Mouse (Mus musculus) brain, embryonic 14.5 days (tissue): ENCODE measurements around the gene Klf9. TPM values are rescaled to one million over a fixed set of nuclear protein-coding genes. Genes with fewer than 3 reads are reported as not detected.

Source experiments
- DNase-seq: peaks from one replicate; pipeline ENCODE4 v3.0.0-alpha.2; 2011; ENCODE audit warnings: low read depth
- CTCF ChIP-seq: fragments of 200-500 bp; IDR thresholded peaks from 2 replicates; pipeline ENCODE4 v1.5.1; 2012; ENCODE audit warnings: inconsistent platforms, mild to moderate bottlenecking, moderate library complexity, borderline replicate concordance; ENCODE audit not compliant: insufficient read depth, insufficient read length; ENCODE audit errors: extremely low read depth
- POLR2A ChIP-seq: fragments of 200-500 bp; IDR thresholded peaks from 2 replicates; pipeline ENCODE4 v1.6.1; 2012; ENCODE audit warnings: mild to moderate bottlenecking, inconsistent platforms, borderline replicate concordance; ENCODE audit not compliant: poor library complexity, insufficient read depth, insufficient read length, severe bottlenecking; ENCODE audit errors: extremely low read depth
- polyA plus RNA-seq: library from polyadenylated mRNA; depleted of rRNA; stranded (reverse); fragments of >200 nt; gene quantifications from 2 replicates; pipeline ENCODE4 v1.2.3, GENCODE M21; 2012

Klf9 gene
- polyA plus RNA-seq, 1 experiment = 1.6 TPM

GRCm38 (mm10) chr19:23132720-23133426, 8.2 kb upstream of the Klf9 start:
- no peak for DNase-seq
- TF ChIP-seq POLR2A (no peak), CTCF (no peak)

DNA sequence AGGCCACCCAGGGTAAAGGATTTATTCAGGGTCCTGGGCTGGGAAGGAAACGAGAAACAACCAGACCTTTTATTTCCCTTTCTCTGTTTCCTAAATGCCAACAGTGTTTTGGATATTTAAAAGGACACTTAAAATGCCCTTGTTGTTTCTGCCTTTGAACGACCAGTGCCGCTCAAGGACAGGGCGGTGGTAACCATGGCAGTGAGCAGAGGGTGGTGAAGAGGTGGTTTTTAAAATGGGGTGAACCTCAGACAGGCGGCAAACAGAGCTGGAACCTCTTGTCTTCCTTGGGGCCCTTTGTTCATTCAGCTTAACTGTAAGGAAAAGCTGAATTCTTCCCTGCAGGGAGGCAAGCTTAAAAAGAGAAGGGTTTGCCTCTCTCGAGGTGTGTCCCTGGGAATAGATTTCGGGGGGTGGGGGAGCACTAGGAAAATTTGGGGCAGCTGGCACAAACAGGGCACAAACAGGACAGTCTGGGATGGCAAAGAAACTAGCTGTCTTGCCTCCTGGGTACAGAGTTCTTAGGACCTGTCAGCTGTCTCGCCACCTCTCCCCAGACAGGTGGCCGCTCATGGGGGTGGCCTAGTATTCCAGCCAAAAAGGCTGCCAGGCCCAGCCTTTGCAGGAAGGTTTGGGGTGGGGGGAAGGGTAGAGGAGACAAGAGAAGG, 7.5 kb upstream of the Klf9 start:
- DNase-seq = peak; percentile 44
- TF ChIP-seq POLR2A (no peak), CTCF (no peak)

DNA sequence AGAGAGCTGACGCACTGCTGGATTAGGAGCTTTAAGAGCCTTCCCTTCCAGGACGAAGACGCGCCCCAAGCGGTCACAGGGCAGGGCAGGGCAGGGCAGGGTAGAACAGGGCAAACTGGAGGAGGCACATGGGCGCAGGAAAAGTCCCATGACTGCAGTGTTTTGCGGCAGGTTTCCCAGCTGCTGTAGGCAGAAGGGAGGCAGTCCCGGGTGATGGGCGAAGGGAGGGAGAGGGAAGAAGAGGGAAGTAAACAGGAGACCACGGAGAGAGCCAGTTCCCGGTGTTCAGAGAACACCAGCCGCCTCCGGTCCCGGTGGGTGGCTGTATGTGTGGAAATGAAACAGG, 7.0 kb upstream of the Klf9 start:
- peak; percentile 47 for DNase-seq
- TF ChIP-seq CTCF (peak; percentile 22; the same call in 1 of the 2 replicates), POLR2A (no peak)

GRCm38 (mm10) chr19:23134441-23135301, 6.4 kb upstream of the Klf9 start:
- TF ChIP-seq CTCF (no peak), POLR2A (no peak)

DNA sequence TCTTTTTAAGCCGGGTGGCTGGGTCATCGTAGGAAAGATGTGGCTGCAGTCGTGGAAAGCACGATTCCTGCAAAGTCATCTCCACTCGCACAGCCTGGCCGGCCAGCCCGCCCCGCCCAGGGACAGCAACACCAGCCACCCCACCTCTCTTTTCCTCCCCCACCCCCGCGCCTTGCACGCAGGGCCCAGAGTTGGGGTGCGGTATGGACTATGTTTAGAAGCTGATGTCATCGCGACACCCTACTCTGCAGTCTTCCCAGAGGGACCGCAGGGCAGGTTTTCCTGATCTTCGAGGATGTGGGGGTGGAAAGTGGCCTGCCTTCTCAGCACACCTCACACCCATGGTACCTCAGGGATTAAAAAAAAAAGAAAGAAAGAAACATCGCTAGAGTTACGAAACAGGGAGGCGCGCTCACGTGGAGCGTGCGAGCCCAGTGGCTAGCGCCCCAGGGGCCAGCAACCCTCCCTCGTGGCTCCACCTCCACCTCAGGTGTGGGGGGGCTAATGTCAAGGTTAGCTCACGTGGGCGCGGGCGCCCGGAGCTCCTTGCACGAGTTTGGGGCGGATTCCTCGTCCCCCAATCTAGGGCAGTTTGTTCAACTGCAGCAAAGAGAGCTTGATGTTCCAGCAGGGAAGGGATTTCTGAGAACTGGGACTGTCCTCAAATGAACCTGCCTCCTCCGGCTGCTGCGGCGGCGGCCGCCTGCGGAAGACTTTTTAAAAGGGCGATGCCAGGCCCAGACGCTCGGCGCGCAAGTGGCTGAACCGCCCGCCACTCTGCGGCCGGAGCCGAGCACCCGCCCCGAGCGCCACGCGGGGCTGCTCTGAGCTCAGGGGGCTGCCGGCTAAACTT, 5.5 kb upstream of the Klf9 start:
- peak; percentile 90 for DNase-seq

More at GRCm38 (mm10) chr19:23134441-23135301, 6.4 kb upstream of the Klf9 start:
- peak; percentile 51 for DNase-seq

GRCm38 (mm10) chr19:23136202-23136850, 4.7 kb upstream of the Klf9 start:
- peak; percentile 72 for DNase-seq

More for the DNA sequence above, 5.5 kb upstream of the Klf9 start:
- TF ChIP-seq POLR2A (no peak), CTCF (no peak)

DNA sequence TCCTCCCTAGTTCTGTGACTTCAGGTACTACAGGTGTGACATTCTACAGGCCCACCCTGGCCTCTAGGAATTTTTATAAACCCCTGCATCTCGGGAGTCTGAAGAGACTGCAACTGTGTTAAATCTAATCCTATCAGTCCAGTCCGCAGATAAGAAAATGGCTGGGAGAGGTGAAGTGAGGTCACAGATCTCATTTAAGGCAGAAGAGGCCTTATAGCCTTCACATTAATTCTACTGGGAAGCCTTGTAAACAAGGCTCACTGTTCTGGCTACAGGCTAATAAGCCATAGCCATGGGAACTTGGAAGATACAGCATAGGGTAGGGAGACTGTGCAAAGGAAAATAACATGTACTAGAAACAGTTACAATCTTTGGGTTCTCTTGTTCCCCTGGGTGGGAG, 3.7 kb upstream of the Klf9 start:
- no peak for DNase-seq
- TF ChIP-seq POLR2A = no peak
- no peak for TF ChIP-seq CTCF

More at GRCm38 (mm10) chr19:23136202-23136850, 4.7 kb upstream of the Klf9 start:
- no peak for TF ChIP-seq CTCF
- TF ChIP-seq POLR2A = no peak

DNA sequence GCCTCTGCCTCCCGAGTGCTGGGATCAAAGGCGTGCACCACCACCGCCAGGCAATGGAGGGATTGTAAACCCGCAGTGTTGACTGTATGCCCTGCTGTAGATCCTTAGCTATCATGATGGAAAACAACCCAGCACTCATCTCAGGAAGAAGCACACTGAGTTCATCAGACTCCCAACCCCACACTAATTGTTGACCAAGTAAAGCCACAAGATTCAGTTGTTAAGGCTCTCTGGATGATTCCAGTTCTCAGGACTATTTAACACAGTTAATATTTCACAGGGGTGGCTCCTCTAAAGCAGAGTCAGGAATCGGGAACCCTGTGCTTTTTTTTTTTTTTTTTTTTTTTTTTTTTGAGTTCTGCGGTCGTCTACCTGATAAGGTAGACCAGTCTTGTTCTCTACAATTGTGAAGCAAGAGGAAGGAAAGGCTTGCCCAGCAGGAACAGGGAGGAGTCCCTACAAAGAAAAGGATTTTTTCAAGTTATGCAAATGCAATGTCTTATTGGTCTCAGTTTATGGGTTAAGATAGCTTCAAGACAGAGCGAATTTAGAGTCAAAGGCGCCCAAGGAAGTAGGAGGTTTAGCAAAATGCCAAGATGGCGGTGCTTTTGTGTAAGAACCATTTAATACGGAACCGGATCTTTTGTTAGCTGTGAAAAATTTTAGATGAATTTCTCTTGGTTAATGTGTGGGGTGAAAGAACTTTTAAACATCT, 1.1 kb upstream of the Klf9 start:
- DNase-seq = no peak
- no peak for TF ChIP-seq CTCF
- TF ChIP-seq POLR2A = no peak

GRCm38 (mm10) chr19:23141391-23142281, 610 bp downstream of the Klf9 start:
- peak; percentile 67 for DNase-seq
- TF ChIP-seq CTCF (no peak), POLR2A (no peak)
